Mouse (Mus musculus) brain, embryonic 14.5 days (tissue): ENCODE results near the gene Bmper.

ENCODE experiments used
- CTCF ChIP-seq: fragments of 200-500 bp; IDR thresholded peaks from 2 replicates; pipeline ENCODE4 v1.5.1; 2012; ENCODE audit warnings: inconsistent platforms, mild to moderate bottlenecking, moderate library complexity, borderline replicate concordance; ENCODE audit not compliant: insufficient read depth, insufficient read length; ENCODE audit errors: extremely low read depth
- POLR2A ChIP-seq: fragments of 200-500 bp; IDR thresholded peaks from 2 replicates; pipeline ENCODE4 v1.6.1; 2012; ENCODE audit warnings: mild to moderate bottlenecking, inconsistent platforms, borderline replicate concordance; ENCODE audit not compliant: poor library complexity, insufficient read depth, insufficient read length, severe bottlenecking; ENCODE audit errors: extremely low read depth

DNA sequence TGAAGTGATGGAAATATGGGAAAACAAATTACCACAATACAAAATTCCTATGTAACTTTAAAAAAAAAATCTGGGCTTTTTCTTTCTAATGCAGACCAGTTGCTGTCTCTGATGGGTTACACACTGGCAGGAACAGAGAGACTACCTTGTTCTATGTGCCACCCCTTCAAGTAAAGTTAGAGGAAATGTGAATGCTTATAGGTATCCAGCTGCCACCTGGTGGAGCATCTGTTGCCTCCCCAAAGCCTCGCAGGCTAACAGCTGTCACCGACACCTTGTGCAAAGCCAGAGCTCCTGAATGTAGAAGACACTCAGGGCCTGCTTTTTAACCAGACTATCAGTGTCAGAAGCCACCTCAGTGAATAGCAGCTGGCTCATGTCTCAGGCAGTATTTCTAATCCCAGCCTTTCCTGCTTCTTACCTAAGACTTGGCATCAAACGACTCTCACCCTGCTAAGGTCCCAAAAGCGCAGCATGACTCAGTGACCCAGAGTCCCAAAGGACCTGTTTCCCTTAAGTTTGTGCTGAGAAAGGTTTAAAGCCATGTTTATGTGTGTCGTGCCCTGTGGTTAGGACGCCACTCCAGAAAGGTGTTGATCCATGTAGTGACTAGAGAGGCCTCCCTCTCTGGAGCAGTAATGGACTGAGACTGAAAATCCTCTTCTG lies 171.9 kb downstream of the Bmper start:
- TF ChIP-seq CTCF (peak; percentile 25; the same call in 1 of the 2 replicates), POLR2A (no peak)
